Mouse (Mus musculus) kidney, adult 2 months (tissue): ENCODE measurements around the gene Hdlbp.

Experiments used
- CTCF ChIP-seq: fragments of 200-500 bp; conservative IDR thresholded peaks from 2 replicates; pipeline ENCODE4 v1.5.1; 2011; ENCODE audit warnings: low read depth, mild to moderate bottlenecking, control low read depth, low read length, moderate library complexity, mixed read lengths; ENCODE audit not compliant: insufficient read depth, insufficient read length
- POLR2A ChIP-seq: fragments of 200-500 bp; IDR thresholded peaks from one replicate; pipeline ENCODE4 v1.6.1; 2011; ENCODE audit warnings: low read depth, low read length, control low read depth

DNA sequence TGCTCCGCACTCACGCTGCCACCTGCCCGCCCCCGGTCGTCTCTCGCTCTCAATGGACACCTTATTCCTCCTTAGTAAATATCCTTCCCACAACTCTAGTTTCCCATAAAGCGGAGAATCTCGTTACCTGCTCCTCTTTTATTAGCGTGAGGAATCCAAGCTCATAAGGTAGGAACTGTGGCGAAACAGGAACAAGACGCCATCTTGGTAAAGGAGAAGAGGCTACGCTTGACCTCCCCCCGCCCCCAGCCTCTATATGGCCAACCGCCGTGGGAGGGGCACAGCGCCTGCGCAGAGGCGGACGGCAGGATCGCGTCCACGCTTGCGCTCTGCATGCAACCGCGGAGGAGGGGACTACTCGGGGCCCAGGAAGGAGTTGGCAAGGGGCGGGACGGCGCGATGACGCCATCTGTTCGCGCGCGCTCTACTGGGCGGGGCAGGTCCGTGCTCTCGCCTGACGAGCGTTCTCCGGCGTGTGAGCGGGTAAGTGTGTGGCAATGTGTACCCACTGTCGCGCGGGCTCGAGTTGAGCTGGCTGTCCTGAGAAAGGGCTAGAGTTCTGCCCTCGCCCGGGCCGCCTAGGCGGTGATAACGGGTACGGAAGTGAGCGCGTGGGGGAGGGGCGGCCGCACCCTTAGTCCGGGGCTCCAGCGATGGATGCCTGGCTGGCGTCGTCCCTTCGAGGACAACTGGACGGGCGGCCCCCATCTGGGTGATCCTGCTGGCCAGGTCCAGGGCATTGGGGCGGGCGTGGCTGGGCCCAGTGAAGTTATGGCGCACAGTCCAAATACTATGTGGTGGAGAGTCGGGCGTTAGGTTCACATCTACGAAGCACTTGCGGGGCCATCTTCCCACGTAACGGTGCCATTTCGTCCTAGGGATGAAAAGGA is at the start of gene Hdlbp:
- TF ChIP-seq POLR2A, result peak; percentile 62
- TF ChIP-seq CTCF, result no peak
